Mouse (Mus musculus) Muller cell, postnatal 12 days (primary cell): ENCODE measurements around the gene Chfr.
"Not testable (repeated sequence)": the region's sequence is repeated elsewhere in the genome, so short reads cannot be mapped to it uniquely, and the experiment has no call there.

Experiments used
- DNase-seq: peaks from one replicate; pipeline ENCODE4 v3.0.0-alpha.2; 2015; ENCODE audit errors: inconsistent ontology term

The Chfr gene

GRCm38 (mm10) chr5:110107581-110108304, 27.9 kb upstream of the Chfr start, which contains the start of gene Gtpbp6:
Gtpbp6 (minus strand) TSS chr5:110108197.
- DNase-seq = peak; percentile 98

- DNase-seq = no peak
Observed at GRCm38 (mm10) chr5:110108305-110108628, 27.4 kb upstream of the Chfr start.

GRCm38 (mm10) chr5:110109991-110110441, 25.6 kb upstream of the Chfr start, which contains the start of gene Zfp605:
Zfp605 (plus strand) TSS chr5:110110092.
- peak; percentile 80 for DNase-seq

DNA sequence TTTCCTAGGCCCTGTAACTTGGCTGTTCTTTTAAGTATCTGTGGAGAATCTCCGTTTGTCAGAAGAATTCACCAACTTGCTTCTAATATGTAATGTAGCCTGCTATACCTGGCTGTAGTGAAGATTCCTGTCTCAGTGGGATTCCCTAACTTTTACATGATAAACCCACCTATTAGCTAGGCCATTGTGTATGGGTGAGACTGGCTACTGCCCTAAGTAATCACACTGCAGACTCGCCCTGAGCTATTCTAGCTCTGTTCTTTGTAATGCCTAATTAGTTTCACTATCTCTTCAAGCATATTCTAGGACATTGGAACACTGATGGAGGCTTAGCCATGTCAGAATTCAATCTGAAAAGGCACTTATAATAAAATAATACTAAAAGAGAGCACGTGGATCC, 13.3 kb upstream of the Chfr start:
- DNase-seq = not testable (repeated sequence)

GRCm38 (mm10) chr5:110136087-110136464, 434 bp downstream of the Chfr start:
- DNase-seq = no peak

GRCm38 (mm10) chr5:110137816-110138215, 2.2 kb downstream of the Chfr start:
- no peak for DNase-seq

- DNase-seq = no peak
Observed at GRCm38 (mm10) chr5:110139325-110139724, 3.7 kb downstream of the Chfr start.

DNA sequence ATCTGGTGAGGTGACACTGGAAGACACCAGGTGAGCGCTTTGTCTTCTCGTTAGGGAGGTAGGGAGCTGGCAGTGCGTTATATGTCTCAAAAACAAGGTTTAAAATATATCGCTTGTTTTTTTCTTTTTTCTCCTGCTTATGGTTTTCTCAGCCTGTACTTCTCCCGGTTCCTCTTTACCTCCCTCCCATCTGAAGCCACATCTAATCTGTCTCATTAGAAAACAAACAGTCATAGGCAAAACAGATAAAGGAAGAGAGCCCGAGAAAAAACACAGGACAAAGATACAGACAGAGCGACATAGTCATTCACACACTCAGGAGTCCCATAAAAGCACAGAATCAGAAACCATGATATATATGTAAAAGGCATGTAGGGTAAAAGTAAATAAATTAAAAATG, 4.8 kb downstream of the Chfr start:
- DNase-seq = no peak

- DNase-seq = peak; percentile 81
Observed at GRCm38 (mm10) chr5:110142309-110142708, 6.7 kb downstream of the Chfr start.

DNA sequence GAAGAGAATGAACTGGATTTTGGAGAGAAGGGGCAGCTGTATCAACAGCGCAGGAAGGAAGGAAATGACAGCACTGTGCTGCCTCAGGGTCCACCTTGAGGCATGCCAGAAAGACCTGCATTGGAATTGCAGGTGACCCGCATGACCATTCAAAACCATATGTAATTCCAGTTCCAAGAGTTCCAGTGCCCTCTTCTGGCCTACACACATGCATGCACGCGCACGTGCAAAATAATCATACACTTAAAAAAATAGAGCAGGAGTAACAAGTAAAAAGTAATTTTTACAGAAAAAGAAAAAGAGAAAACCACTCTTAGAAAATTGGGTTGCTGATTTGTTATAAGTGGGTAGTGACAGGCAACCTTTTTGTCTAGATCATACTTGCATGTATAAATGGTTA, 7.4 kb downstream of the Chfr start:
- no peak for DNase-seq

DNA sequence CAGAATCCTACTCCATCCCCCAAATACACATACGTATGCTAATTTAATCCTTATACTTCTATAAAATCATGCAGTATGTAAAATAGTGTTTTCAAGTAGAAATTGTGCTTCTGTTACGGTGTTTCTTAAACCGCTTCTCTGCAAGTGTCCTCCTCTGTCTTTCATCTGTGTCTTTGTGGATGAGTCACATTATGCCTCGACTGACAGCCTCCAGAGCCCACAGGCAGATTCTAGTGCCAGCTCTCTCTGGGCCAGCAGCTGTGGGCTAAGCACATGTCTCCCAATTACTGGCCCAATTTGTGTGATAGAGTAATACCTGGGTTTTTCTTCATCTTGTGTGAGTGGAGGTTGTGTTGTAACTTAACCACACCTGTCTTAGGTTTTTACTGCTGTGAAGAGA, 33.7 kb downstream of the Chfr start:
- DNase-seq = no peak

DNA sequence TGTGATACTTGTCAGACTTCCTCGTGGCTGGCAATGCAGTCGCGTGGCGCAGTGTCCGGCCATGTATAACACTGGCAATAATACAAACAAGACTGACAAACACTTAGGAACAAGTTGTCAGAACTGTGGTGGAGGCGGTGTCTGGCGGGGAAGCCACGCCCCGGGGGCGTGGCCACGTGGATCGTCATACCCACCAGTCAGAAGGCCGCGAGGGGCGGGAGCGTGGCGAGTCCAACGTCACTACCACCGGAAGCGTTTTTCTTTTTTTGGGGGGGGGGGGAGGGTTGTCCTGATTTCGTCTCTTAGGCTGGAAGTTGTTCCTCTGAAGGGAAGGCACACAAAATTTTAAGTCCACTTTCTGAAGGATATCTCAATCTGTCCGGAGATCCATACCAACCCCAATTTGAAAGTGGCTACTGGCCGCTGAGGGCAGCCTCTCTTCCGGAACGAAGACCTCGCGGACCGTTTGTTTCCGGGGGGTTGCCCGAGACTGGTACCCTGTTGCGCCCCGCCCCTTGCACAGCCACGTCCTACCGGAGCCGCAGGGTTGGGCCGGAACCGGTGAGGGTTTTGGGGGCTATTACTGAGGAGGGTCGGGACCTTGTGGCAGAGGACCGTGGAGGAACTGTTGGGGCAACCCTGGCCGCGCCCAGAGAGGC, 40.8 kb downstream of the Chfr start, which contains the start of gene Golga3:
Golga3 (plus strand) TSS at position 340 of the 659 bp plus-strand sequence.
- peak; percentile 98 for DNase-seq

DNA sequence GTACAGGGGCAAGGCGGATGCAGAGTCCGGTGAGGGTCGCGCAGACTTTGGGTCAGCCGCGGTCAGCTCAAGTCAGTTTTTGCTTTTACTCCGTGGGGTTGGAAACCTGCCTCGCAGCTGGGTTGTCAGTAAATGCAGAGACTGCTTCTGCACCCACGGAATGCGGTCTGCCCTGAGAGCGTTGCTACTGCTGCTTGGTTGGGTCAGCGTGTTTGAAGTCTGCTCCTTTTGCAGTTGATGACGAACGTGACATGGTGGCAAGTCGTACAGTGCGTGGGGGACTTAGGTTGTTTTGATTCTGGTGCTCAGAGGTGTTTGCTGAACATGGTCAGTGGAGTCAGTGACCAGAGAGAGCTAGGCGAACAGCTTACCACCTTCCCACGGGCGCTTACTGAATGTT, 41.4 kb downstream of the Chfr start:
- DNase-seq = no peak

DNA sequence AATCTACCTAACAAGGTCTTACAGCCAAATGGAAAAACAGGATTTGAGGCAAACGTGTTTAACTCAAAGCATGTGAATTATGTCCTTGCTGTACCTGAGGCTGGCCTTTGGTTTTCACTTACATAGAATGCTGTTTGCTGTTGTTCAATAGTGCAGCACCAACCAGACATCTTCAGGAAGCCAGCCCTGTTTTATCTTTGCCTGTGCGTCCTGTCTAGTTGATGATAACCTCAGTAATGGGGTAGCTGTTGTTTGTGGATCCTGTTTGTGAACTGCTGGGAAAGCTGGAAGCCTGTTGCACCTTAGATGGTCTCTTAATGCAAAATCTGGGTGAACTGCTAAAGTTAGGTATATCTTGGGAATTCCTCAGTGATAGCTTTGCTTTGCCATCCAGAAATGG, 43.0 kb downstream of the Chfr start:
- DNase-seq = no peak

DNA sequence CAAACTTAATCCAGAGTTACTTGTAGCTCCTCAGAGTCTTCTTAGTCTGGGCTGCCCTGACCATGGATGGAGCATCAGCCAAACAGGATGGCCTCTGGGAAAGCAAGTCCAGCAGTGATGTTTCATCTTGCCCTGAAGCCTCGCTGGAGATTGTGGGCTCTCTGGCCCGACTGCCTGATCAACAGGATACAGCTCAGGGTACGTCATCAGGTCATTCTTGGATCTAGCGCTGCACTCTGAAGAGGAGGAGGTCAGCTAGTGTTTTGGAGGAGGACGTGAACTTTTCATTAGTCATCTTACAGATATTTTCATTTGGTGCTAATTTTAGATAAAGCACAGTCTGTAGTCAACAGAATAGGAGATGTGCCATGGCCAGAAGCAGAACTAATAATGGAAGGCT, 46.1 kb downstream of the Chfr start:
- DNase-seq = peak; percentile 41

DNA sequence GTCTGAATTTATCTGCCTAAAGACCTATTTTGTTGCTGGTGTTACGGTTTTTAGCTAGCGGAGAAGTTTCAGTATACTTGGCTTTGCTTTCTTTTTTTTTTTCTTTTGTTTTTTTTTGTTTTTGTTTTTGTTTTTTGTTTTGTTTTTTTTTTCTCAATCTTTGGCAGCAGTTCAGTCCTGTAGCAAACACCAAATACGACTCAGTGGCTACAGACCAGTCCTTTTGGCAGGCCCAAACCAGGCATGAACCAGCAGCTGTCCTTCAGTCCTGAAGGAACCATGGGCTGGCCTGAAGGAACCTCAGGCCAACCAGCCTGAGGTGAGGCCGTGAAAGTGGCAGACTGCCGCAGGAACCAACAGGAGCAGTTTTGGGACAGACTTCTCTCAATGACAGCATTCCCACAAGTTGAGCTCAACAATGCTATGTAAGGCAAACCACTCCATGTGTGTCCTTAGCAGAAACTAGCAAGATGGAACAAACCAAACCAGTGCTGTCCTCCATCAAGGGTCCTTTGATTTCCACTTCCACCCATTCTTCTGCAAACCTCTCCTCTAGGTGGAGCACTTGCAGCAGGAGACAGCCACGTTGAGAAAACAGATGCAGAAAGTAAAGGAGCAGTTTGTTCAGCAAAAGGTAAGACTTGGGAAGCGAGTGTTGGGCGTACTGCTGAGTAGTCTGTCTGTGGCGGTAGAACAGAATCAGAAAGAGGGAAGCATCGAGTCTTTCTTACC, 67.7 kb downstream of the Chfr start:
- no peak for DNase-seq

DNA sequence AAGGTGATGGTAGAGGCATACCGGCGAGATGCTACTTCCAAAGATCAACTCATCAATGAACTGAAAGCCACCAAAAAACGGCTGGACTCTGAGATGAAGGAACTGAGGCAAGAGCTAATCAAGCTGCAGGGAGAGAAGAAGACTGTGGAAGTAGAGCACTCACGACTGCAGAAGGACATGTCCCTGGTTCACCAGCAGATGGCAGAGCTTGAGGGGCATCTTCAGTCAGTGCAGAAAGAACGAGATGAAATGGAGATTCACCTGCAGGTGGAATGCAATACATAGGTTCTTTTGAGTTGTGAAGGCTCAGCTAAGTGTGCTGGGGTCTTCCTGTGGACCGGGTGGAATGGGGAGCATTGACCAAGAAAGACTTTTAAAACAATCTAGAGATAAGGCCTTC, 69.1 kb downstream of the Chfr start:
- no peak for DNase-seq

- DNase-seq = no peak
Observed at GRCm38 (mm10) chr5:110211312-110211711, 75.7 kb downstream of the Chfr start.

DNA sequence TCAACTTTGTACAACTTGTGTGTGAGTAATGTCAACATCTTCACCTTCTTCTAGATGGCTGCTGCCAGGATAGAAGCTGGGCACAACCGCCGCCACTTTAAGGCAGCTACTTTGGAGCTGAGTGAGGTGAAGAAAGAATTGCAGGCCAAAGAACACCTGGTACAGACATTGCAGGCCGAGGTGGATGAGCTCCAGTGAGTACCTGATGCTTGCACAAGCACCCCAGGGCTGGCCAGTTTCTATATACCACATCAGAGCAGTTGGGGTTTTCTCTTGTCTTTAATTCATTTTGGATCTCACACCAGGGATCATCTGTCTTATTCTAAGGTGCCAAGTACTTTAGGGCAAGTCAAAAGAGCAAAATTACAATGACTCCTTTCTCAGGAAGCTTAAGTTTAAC, 81.1 kb downstream of the Chfr start:
- no peak for DNase-seq

- DNase-seq = no peak
Observed at GRCm38 (mm10) chr5:110220331-110220730, 84.7 kb downstream of the Chfr start.
